Mouse (Mus musculus): ENCODE measurements at regions not wholly inside any gene's neighbourhood (a gene's known extent, or its start where the extent isn't known, plus 50 kb on each side); places are given as distances from the start of the nearest gene placed in this dataset.

DNA sequence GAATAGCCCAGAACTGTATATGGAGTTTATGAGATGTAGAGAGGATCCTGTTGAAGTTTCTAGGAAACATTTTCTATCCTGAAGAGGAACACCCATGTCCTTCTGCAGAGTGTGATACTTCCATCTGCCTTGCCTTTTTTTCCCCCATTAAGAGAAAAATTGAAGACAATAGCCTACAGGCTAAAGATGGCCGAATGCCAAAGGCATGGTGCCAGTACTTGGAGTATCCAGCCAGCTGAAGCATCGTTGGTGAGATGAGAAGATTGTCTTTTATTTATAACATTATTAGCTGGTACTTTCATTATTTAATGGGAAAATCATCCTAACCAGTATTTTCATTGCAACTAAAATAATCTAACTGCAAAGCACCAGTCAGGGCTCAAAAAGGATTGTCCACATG is 1135.4 kb downstream of the Gsdmc2 start:
- no peak for TF ChIP-seq CTCF (IDR thresholded peaks at IDR 0.05)
- H3K27me3 ChIP-seq: no peaks in the 10 kb centered on the region
- ChIA-PET POLR2A (no interaction called here), CTCF (interaction anchor here (1.5 kb wide), 1 partner anchor 11 kb away, joined by 4 read pairs; no protein-coding TSS in a partner anchor)
- DNase-seq (ENCODE audit: low read depth, low spot score) (peak; percentile 12), ATAC-seq (no peak)
- in situ Hi-C loops (cut with MboI; ENCODE audit: low pct_unique_long_range_greater_than_20kb): no loop called here

- peak; percentile 90 for ATAC-seq
- no peak for TF ChIP-seq CTCF (IDR thresholded peaks at IDR 0.05)
- ChIA-PET POLR2A (no interaction called here), CTCF (interaction anchor here (1.0 to 1.1 kb wide), 2 partner anchors 12 to 28 kb away, joined by 4 to 6 read pairs; no protein-coding TSS in a partner anchor)
- in situ Hi-C loops (cut with MboI; ENCODE audit: low pct_unique_long_range_greater_than_20kb): no loop called here
- H3K27me3 ChIP-seq: no peaks in the 10 kb centered on the region
- peak; percentile 76 for DNase-seq (ENCODE audit: low read depth, low spot score)
Measured at GRCm38 (mm10) chr15:62698559-62698958, 1146.4 kb downstream of the Gsdmc2 start.

DNA sequence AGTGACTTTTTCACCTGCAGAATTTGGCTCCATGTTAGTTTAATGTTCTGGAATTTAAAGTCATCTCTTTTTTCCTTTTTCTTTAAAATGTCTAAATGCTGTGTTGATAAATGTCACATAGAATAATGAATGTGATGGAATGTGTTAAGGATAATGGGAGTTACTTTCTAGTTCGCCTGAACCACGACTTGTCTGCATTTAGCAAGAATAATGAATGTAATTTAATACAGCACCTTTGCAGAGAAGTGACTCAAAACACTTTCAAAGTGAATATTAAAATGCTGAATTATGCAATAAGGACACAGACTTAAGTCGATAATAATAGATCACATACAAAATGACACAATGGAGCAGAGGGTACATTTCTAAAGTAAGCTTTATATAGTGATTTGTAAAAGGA is 1150.2 kb downstream of the Gsdmc2 start:
- no peak for TF ChIP-seq CTCF (IDR thresholded peaks at IDR 0.05)
- ATAC-seq (no peak), DNase-seq (ENCODE audit: low read depth, low spot score) (no peak)
- ChIA-PET POLR2A (no interaction called here), CTCF (no interaction called here)
- in situ Hi-C loops (cut with MboI; ENCODE audit: low pct_unique_long_range_greater_than_20kb): no loop called here
- H3K27me3 ChIP-seq: no peaks in the 10 kb centered on the region

DNA sequence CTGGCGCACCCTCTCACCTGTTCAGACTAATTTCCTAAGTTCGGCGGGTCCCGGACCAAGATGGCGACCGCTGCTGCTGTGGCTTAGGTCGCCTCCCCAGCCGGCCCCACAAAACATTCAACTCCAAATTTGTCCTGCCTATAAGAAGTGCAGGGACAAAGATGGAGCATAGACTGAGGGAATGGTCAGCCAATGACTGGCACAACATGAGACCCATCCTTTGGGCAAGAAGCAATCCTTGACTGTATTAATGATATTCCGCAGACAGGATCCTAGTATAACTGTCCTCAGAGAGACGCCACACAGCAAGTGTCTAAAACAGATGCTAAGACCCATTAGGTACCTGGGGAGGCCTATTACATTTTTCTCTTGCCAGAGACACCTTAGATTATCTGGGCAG is 1151.3 kb downstream of the Gsdmc2 start:
- ChIA-PET CTCF (no interaction called here), POLR2A (no interaction called here)
- no peaks in the 10 kb centered on the region for H3K27me3 ChIP-seq
- DNase-seq (ENCODE audit: low read depth, low spot score): no peak
- ATAC-seq: no peak
- in situ Hi-C loops (cut with MboI; ENCODE audit: low pct_unique_long_range_greater_than_20kb): no loop called here
- TF ChIP-seq CTCF (IDR thresholded peaks at IDR 0.05): no peak

DNA sequence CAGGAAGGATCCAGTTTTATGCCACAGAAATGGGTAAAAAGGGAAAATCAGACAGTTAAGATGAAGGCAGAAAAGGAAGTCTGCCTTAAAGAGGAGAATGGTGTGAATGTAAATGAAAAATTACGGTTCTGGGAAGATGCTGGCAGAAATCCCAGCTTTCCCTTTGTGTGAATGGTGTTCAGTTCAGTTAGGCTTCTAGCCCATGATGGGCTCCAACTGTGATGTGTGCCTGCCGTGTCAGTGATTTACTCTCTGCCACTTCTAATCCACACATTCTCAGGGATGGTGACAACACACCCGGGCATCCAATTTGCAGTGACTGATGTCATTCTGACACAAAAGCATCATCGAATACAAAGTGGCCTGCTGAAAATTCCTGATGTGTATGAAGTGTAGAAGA is 1171.6 kb downstream of the Gsdmc2 start:
- in situ Hi-C loops (cut with MboI; ENCODE audit: low pct_unique_long_range_greater_than_20kb): no loop called here
- DNase-seq (ENCODE audit: low read depth, low spot score): no peak
- no peaks in the 10 kb centered on the region for H3K27me3 ChIP-seq
- no peak for ATAC-seq
- no peak for TF ChIP-seq CTCF (IDR thresholded peaks at IDR 0.05)
- ChIA-PET CTCF (no interaction called here), POLR2A (no interaction called here)

DNA sequence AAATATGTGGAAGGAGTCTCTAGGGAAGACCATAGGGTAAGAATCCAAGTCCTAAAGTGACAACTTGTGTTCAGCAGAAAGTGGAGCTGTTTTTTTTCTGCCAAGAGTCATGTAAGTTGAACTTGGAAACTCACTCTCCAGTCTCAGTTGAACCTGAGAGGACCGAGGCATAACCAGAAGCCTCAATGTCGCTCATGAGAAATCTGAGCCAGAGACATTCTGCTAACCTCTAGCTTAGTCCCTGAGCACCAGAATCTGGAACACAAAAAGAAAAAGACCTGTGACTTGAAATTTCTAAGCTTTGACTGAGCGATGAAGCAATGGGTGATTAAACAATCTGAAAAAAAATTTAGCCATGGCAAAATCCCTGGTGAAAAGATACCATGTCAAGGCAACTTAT is 1175.0 kb downstream of the Gsdmc2 start:
- CTCF ChIA-PET: interaction anchor here (1.3 kb wide), 1 partner anchor 71 kb away, joined by 3 read pairs; no protein-coding TSS in a partner anchor

GRCm38 (mm10) chr15:62659096-62659495 is 1185.9 kb downstream of the Gsdmc2 start:
- ATAC-seq (peak; percentile 27), DNase-seq (ENCODE audit: low read depth, low spot score) (no peak)
- in situ Hi-C loops (cut with MboI; ENCODE audit: low pct_unique_long_range_greater_than_20kb): no loop called here
- no peak for TF ChIP-seq CTCF (IDR thresholded peaks at IDR 0.05)
- ChIA-PET POLR2A (interaction anchor here (0.7 kb wide), 1 partner anchor 148 kb away, joined by 3 read pairs; no protein-coding TSS in a partner anchor), CTCF (interaction anchor here (1.1 to 1.2 kb wide), 2 partner anchors 11 to 162 kb away, joined by 3 read pairs; no protein-coding TSS in a partner anchor)
- H3K27me3 ChIP-seq: no peaks in the 10 kb centered on the region

More for the DNA sequence above, 1175.0 kb downstream of the Gsdmc2 start:
- ATAC-seq: no peak
- DNase-seq (ENCODE audit: low read depth, low spot score): no peak
- in situ Hi-C loops (cut with MboI; ENCODE audit: low pct_unique_long_range_greater_than_20kb): no loop called here
- H3K27me3 ChIP-seq: no peaks in the 10 kb centered on the region
- POLR2A ChIA-PET: no interaction called here
- TF ChIP-seq CTCF (IDR thresholded peaks at IDR 0.05): no peak

GRCm38 (mm10) chr15:62658695-62659094 is 1186.3 kb downstream of the Gsdmc2 start:
- in situ Hi-C loops (cut with MboI; ENCODE audit: low pct_unique_long_range_greater_than_20kb): no loop called here
- H3K27me3 ChIP-seq: no peaks in the 10 kb centered on the region
- DNase-seq (ENCODE audit: low read depth, low spot score): peak; percentile 78
- POLR2A ChIA-PET: interaction anchor here (0.7 kb wide), 1 partner anchor 148 kb away, joined by 3 read pairs; no protein-coding TSS in a partner anchor
- peak; percentile 96 for ATAC-seq
- TF ChIP-seq CTCF (IDR thresholded peaks at IDR 0.05): no peak
- CTCF ChIA-PET: interaction anchor here (1.1 to 1.2 kb wide), 2 partner anchors 10 to 162 kb away, joined by 3 read pairs; no protein-coding TSS in a partner anchor

- H3K27me3 ChIP-seq: no peaks in the 10 kb centered on the region
- in situ Hi-C loops (cut with MboI; ENCODE audit: low pct_unique_long_range_greater_than_20kb): no loop called here
- CTCF ChIA-PET: no interaction called here
- POLR2A ChIA-PET: no interaction called here
- ATAC-seq: no peak
- no peak for TF ChIP-seq CTCF (IDR thresholded peaks at IDR 0.05)
- DNase-seq (ENCODE audit: low read depth, low spot score): peak; percentile 12
Measured at GRCm38 (mm10) chr15:62646476-62647168, 1198.4 kb downstream of the Gsdmc2 start.

DNA sequence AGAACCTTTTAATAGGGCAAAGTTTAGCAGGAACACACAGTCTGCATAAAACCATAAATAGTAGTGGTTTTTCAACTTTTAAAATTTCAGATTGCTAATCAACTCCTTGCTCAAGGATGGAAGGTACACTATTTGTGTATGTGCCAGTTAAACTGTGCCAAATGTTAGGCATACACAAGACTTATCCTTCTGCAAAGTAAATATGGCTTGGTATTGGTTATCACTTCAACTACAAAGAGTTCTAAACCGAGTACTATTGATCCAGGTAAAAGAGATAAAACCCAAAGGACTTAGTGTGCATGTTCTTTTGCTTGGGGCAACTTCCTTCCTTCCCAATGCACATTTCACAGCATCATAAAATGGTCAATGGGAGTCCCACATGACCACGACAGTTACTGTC is 1200.2 kb downstream of the Gsdmc2 start:
- ATAC-seq (no peak), DNase-seq (ENCODE audit: low read depth, low spot score) (no peak)
- ChIA-PET CTCF (no interaction called here), POLR2A (no interaction called here)
- H3K27me3 ChIP-seq: no peaks in the 10 kb centered on the region
- no peak for TF ChIP-seq CTCF (IDR thresholded peaks at IDR 0.05)
- in situ Hi-C loops (cut with MboI; ENCODE audit: low pct_unique_long_range_greater_than_20kb): no loop called here

DNA sequence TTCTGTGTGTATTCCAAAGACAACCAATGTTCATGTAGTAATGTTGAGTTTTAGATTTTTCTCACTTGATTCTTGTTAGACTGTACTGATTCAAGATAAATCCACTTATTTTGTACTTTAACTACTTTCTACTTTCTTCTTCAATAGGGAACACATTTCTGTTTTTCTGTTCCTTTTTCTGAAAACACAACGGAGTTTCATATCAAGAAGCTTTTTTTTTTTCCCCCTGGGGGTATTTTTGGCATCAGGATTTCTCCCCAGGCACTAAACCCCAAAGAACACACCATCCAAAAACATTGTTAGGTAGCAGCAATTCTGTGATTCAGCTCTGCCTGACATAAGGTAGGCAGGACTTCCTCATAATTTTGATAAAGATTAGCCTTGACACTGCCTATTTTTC is 1200.7 kb downstream of the Gsdmc2 start:
- no peak for ATAC-seq

More for the DNA sequence above, 1200.7 kb downstream of the Gsdmc2 start:
- in situ Hi-C loops (cut with MboI; ENCODE audit: low pct_unique_long_range_greater_than_20kb): no loop called here
- ChIA-PET CTCF (no interaction called here), POLR2A (no interaction called here)
- no peak for TF ChIP-seq CTCF (IDR thresholded peaks at IDR 0.05)
- DNase-seq (ENCODE audit: low read depth, low spot score): no peak
- H3K27me3 ChIP-seq: no peaks in the 10 kb centered on the region

Data from Patski (cell line).